Mouse (Mus musculus) frontal cortex, postnatal 14 days (tissue): ENCODE data around the gene Gm13128.
"Not testable (repeated sequence)": the region's sequence is repeated elsewhere in the genome, so short reads cannot be mapped to it uniquely, and the experiment has no call there.

Experiments
- DNase-seq, 2 experiments: peaks; one replicate each; pipeline ENCODE4 v3.0.0; 2022; ENCODE audit warnings: low spot score in 2 of 2

Gm13128 gene

DNA sequence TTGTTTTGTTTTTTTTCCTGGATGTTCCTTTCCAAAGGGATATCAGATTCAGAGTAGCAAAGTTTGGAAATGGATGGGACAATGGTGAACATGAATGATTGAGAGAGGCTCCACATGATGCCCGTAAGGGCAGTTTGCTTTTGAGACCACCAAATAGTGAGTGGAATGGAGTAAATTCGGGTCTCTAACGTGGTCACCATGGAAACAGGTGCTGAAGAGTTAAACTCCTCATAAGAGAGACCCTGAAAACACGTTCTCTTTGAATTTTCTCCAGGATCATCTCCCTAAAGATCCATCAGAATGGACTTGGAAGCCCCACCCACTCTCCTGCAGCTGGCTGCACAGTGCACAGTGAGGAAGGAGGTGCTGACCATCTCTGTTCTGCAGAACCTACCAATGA, at the start of gene Gm13128:
Gene Gm13128, plus strand, starts transcription at position 301 of the 400 bp plus-strand sequence.
- not testable (repeated sequence) for DNase-seq

DNA sequence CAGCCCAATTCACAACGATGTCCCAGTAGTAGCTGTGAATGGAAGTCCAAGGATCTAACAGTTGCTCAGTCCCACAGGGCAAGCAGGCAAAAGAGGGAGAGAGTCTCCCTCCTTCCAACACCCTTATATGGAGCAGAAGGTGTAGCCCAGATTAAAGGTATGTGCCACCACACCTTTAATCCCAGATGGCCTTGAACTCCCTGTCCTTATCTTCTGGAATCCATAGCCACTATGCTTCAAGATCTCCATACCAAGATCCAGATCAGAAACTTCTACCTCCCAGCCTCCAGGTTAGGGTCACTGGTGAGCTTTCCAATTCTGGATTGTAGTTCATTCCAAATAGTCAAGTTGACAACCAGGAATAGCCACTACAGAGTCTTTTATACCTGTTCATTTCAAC, 49.7 kb upstream of the Gm13128 start, which contains the start of gene Pramel5:
Gene Pramel5, minus strand, starts transcription at position 101 of the 400 bp plus-strand sequence.
- not testable (repeated sequence) for DNase-seq

DNA sequence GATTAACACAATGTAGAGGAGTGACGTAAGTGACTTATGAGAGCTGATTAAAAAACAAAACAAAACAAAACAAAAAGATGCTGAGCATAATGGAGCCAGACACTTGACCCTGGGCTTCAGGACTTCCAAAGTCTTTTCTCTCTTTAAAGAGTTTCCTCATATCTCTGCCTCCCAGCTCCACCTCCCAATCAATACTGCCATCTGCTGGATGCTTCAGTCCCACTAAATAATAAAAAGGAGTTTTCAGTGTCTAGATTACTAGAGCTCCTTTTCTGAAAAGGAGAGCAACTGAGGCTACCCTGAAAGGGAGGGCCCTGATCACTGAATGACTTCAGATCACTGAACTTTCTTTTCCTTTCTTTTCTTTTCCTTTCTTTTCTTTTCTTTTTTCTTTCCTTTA, 30.6 kb upstream of the Gm13128 start:
- DNase-seq = not testable (repeated sequence)

DNA sequence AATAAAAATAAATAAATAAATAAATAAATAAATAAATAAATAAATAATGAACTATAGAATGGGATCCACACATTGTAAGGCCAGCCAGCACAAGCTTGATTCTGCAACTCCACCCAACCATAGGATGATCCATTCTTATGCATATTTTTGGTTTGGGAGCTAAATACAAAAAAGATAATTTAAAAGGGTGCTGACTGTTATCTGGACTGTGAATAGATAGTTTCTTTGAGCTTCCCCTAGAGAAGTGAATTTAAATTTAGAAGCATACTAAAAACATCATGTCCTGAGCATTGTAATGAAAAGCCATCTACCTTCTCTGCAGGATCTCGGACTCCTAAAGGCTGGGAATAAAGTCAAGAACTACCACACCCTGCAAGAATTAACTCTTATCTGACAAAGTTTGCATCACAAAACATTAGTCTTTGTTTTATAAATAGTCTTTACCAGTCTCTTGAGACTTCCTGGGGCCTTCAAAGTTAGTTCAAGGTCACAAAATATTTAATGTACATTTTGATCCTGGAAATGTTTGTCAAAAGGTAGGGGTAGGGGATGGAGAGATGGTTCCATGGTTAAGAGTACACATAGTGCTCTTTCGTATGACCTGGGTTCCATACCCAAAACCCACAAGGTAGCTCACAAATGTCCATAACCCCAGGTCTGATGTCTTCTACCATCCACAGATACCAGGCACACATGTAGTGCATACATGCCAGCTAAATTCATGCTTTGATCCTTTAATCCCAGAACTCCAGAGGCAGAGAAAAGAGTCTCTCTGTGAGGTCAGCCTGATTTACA, 17.2 kb upstream of the Gm13128 start:
- DNase-seq = not testable (repeated sequence)

DNA sequence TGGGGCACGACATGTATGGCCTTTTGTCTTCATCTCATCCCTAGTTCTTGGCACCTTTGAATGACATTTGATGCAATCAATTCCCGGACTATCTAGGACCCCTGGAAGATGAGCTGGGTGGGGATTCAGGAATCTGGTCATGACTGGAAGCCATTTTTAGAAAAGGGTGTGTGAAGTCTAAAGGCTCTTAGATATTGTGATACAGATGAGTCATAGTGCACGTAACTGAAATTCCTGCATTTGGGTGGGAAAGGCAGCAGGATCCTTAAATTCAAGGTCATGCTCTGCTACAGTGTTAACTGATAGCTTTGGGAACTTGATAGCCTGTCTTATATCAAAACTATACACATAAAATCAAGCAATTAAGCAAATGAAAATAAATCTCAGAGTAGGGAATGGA, 5.8 kb downstream of the Gm13128 start:
- not testable (repeated sequence) for DNase-seq

DNA sequence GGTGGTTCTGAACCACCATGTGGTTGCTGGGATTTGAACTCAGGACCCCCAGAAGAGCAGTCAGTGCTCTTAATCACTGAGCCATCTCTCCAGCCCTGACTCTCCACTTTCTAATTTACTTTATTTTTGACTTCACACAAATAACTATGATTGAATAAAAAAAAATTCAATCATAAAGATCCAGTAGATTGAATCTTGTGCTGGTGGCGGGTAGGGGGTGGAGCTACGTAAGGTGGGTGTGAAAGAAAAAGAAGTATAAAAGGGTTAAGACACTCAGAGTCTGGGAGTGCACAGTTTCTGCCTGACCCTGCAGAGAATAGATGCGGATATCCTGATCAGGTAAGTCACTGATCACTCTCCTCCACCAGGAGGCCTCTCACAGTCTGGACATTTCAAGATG, 27.6 kb downstream of the Gm13128 start, which contains the start of gene Gm13119:
Gene Gm13119, plus strand, starts transcription at position 301 of the 400 bp plus-strand sequence.
- DNase-seq = not testable (repeated sequence)

DNA sequence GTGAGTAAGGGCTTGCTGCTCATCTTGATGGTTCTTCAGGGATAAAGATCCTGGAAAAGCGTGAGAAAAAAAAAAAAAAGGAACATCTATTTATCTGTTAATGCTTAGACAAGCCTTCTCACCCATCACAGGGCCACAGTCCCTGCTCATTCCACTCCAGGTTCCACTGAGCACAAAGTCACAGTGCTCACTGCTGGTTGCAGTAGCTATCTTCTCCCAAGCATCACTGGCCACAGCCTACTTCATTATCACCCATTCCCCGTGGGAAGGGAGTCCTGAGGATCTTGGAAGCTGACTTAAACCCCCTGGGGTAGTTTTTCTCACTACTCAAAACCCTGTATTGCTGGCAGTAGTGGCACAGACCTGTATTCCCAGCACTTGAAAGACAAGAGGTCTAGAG, 47.9 kb downstream of the Gm13128 start, which contains the start of gene Pramef20:
Gene Pramef20, minus strand, starts transcription at position 23 of the 400 bp plus-strand sequence.
- no peak for DNase-seq
